Mouse (Mus musculus): ENCODE measurements at regions not wholly inside any gene's neighbourhood (a gene's known extent, or its start where the extent isn't known, plus 50 kb on each side); places are given as distances from the start of the nearest gene placed in this dataset.
"Not testable (repeated sequence)": the region's sequence is repeated elsewhere in the genome, so short reads cannot be mapped to it uniquely, and the experiment has no call there.

- in situ Hi-C loops (cut with MboI, MseI), result no loop called here
Measured at GRCm38 (mm10) chr17:27318969-27319695, 114.9 kb upstream of the Lemd2 start.

- in situ Hi-C loops (cut with MboI, MseI), result no loop called here
Measured at GRCm38 (mm10) chr17:27317576-27318277, 113.5 kb upstream of the Lemd2 start.

- in situ Hi-C loops (cut with MboI, MseI), result no loop called here
Measured at GRCm38 (mm10) chr17:27316711-27317575, 112.7 kb upstream of the Lemd2 start.

- in situ Hi-C loops (cut with MboI, MseI), result no loop called here
Measured at GRCm38 (mm10) chr17:27315947-27316628, 111.8 kb upstream of the Lemd2 start.

GRCm38 (mm10) chr17:27315428-27315827 is 111.2 kb upstream of the Lemd2 start:
- in situ Hi-C loops (cut with MboI, MseI), result no loop called here

- in situ Hi-C loops (cut with MboI, MseI), result no loop called here
Measured at GRCm38 (mm10) chr17:27314821-27315392, 110.6 kb upstream of the Lemd2 start.

- in situ Hi-C loops (cut with MboI, MseI), result no loop called here
Measured at GRCm38 (mm10) chr17:27308933-27309332, 104.7 kb upstream of the Lemd2 start.

GRCm38 (mm10) chr17:27304842-27305241 is 100.6 kb upstream of the Lemd2 start:
- in situ Hi-C loops (cut with MboI, MseI), result no loop called here

- in situ Hi-C loops (cut with MboI, MseI), result no loop called here
Measured at GRCm38 (mm10) chr17:27303633-27304479, 99.6 kb upstream of the Lemd2 start.

GRCm38 (mm10) chr17:27303061-27303460 is 98.8 kb upstream of the Lemd2 start:
- in situ Hi-C loops (cut with MboI, MseI), result no loop called here

- in situ Hi-C loops (cut with MboI, MseI), result no loop called here
Measured at GRCm38 (mm10) chr17:27301376-27301775, 97.1 kb upstream of the Lemd2 start.

GRCm38 (mm10) chr17:27299297-27299696 is 95.0 kb upstream of the Lemd2 start:
- in situ Hi-C loops (cut with MboI, MseI), result no loop called here

- in situ Hi-C loops (cut with MboI, MseI), result no loop called here
Measured at GRCm38 (mm10) chr17:27298351-27298750, 94.1 kb upstream of the Lemd2 start.

- in situ Hi-C loops (cut with MboI, MseI), result no loop called here
Measured at GRCm38 (mm10) chr17:27296156-27296555, 91.9 kb upstream of the Lemd2 start.

- in situ Hi-C loops (cut with MboI, MseI), result no loop called here
Measured at GRCm38 (mm10) chr17:27294208-27294604, 89.9 kb upstream of the Lemd2 start.

GRCm38 (mm10) chr17:27293586-27294207 is 89.4 kb upstream of the Lemd2 start:
- in situ Hi-C loops (cut with MboI, MseI), result no loop called here

- in situ Hi-C loops (cut with MboI, MseI), result no loop called here
Measured at GRCm38 (mm10) chr17:27291673-27292072, 87.4 kb upstream of the Lemd2 start.

GRCm38 (mm10) chr17:27291176-27291575 is 86.9 kb upstream of the Lemd2 start:
- in situ Hi-C loops (cut with MboI, MseI), result no loop called here

GRCm38 (mm10) chr17:27290311-27290710 is 86.0 kb upstream of the Lemd2 start:
- in situ Hi-C loops (cut with MboI, MseI), result no loop called here

GRCm38 (mm10) chr17:27289804-27290203 is 85.5 kb upstream of the Lemd2 start:
- in situ Hi-C loops (cut with MboI, MseI), result not testable (repeated sequence)
